Comparison of ENCODE assay signal across 9 mouse cellular contexts in the genomic region with DNA sequence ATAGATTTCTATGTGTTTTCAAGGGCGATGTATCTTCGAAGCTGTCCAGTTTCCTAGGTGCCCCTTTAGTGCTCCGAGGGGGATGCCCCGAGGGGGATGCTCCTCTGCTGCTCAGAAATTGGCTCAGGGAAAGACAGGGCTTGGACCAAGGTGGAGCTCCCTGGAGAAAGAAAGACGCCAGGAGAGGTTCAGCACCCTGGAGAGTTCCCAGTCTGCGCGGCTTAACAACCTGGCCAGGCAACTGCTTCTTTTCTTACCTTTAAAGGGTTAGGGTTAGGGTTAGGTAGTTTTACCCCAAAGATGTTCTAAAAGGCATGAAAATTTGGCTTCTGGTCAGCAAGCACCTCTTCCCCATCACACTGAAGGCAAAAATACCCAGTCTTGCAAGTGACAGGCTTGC. TPM values are rescaled to one million over a fixed set of nuclear protein-coding genes. Genes with fewer than 3 reads are reported as not detected.
DNase-seq lines count a peak whose midpoint lies in the region; ATAC-seq lines count a peak whose summit lies in the region.
"Had no signal": no experiment of that assay in that cellular context is flagged by ENCODE, and none has a peak within 500 bp of the region (broad histone marks: within the 10 kb centered on the region; RNA-seq: fewer than 3 reads in every experiment).

No protein-coding gene starts in this region.

- no peaks in the 10 kb centered on the region for H3K9me3 ChIP-seq in liver, embryonic 11.5 days (ENCODE audit: control insufficient read depth, low read length)
- H3K9me3 ChIP-seq: lung, embryonic 15.5 days had no signal

- no peaks in the 10 kb centered on the region for H3K36me3 ChIP-seq in liver, embryonic 11.5 days (ENCODE audit: control insufficient read depth, insufficient read depth, low read length)
- H3K36me3 ChIP-seq: lung, embryonic 15.5 days had no signal

- H3K4me2 ChIP-seq in liver, embryonic 11.5 days = no peak overlapping the region
- H3K4me2 ChIP-seq: lung, embryonic 15.5 days had no signal

- no peaks in the 10 kb centered on the region for H3K27me3 ChIP-seq in liver, embryonic 11.5 days (replicated peaks; ENCODE audit: control insufficient read depth, insufficient read depth, low read length)
- H3K27me3 ChIP-seq: lung, embryonic 15.5 days had no signal

- peak; percentile 14 for DNase-seq in kidney, adult 9 months
- no peak for DNase-seq in kidney, adult 11 months
- peak; percentile 52 for DNase-seq in Muller cell, postnatal 12 days (ENCODE audit: inconsistent ontology term)
- peak; percentile 9 for DNase-seq in c-Kit-positive CD71-positive TER-119-negative erythroid progenitor cells, embryonic 14.5 days (ENCODE audit: low read depth)
- peak; percentile 53 for DNase-seq in liver, embryonic 11.5 days (ENCODE audit: low spot score)
- no peak for DNase-seq in cerebellum, adult 11 months
- DNase-seq in cerebellum, adult 9-10 months = no peak
- no peak for DNase-seq in layer of hippocampus, adult 11-12 months (ENCODE audit: low spot score)

- H3K4me1 ChIP-seq in liver, embryonic 11.5 days (replicated peaks; ENCODE audit: control insufficient read depth, insufficient read depth, low read length) = no peaks in the 10 kb centered on the region
- H3K4me1 ChIP-seq: lung, embryonic 15.5 days had no signal

- ATAC-seq in liver, embryonic 11.5 days (replicated peaks; ENCODE audit: low FRiP score) = no peak

- no peak overlapping the region for H3K4me3 ChIP-seq in liver, embryonic 11.5 days (ENCODE audit: low read depth, low read length)
- H3K4me3 ChIP-seq: lung, embryonic 15.5 days had no signal

- no peak overlapping the region for H3K27ac ChIP-seq in liver, embryonic 11.5 days (ENCODE audit: low read depth, low read length)
- H3K27ac ChIP-seq: lung, embryonic 15.5 days had no signal

- 29% methylated on average over 7 of the region's 7 CpGs for WGBS in liver, embryonic 11.5 days

- no peak overlapping the region for H3K9ac ChIP-seq in liver, embryonic 11.5 days (ENCODE audit: low read depth, low read length)
- H3K9ac ChIP-seq: lung, embryonic 15.5 days had no signal

RNA-seq across cellular contexts. Expression of gene Slc6a11, which starts 43.9 kb away (rescaled TPM):
- not detected in 2 replicates for polyA plus RNA-seq in liver, embryonic 11.5 days (2014; fragmentation: Nextera tagmentation; extraction: Ambion mirVana)

RNA-seq across cellular contexts. Expression of gene Atp2b2, which starts 44.7 kb away (rescaled TPM):
- 0.58 and 0.62 TPM in 2 replicates for polyA plus RNA-seq in liver, embryonic 11.5 days (2014; fragmentation: Nextera tagmentation; extraction: Ambion mirVana)

Comparison
In these comparisons a context has a peak if more than half of its experiments do, and no peak if none do; other contexts are left out.
1. DNase-seq: peak in kidney, adult 9 months (single experiment), Muller cell, postnatal 12 days (single experiment), c-Kit-positive CD71-positive TER-119-negative erythroid progenitor cells, embryonic 14.5 days (single experiment) and liver, embryonic 11.5 days (single experiment); none in kidney, adult 11 months (single experiment), cerebellum, adult 11 months (single experiment), cerebellum, adult 9-10 months (single experiment) and layer of hippocampus, adult 11-12 months (single experiment).